Mouse (Mus musculus) hindbrain, embryonic 15.5 days (tissue): ENCODE results near the gene Adgrd1. TPM values are rescaled to one million over a fixed set of nuclear protein-coding genes. Genes with fewer than 3 reads are reported as not detected.

Experiments used
- ATAC-seq: fragments of 200-750 bp; cut with Nextera tagmentation; 2 replicates; pipeline ENCODE4 v1.8.0; 2017; ENCODE audit warnings: low read depth, moderate number of reproducible peaks, moderate TSS enrichment; ENCODE audit not compliant: low FRiP score
- H3K27ac ChIP-seq: fragments of 300-500 bp; sonication (generic); replicated peaks from 2 replicates; pipeline ENCODE4 v1.5.1; 2015; ENCODE audit warnings: mild to moderate bottlenecking, inconsistent platforms
- H3K27me3 ChIP-seq: fragments of 300-500 bp; sonication (generic); 2 replicates; pipeline ENCODE4 v1.6.1; 2015; ENCODE audit warnings: control low read depth, inconsistent platforms
- H3K36me3 ChIP-seq: fragments of 300-500 bp; sonication (generic); 2 replicates; pipeline ENCODE4 v1.6.1; 2015; ENCODE audit warnings: control low read depth, inconsistent platforms
- H3K4me1 ChIP-seq: fragments of 300-500 bp; sonication (generic); replicated peaks from 2 replicates; pipeline ENCODE4 v1.6.1; 2015; ENCODE audit warnings: control low read depth, inconsistent platforms
- H3K4me2 ChIP-seq: fragments of 300-500 bp; sonication (generic); 2 replicates; pipeline ENCODE4 v1.6.1; 2015; ENCODE audit warnings: moderate library complexity, mild to moderate bottlenecking, inconsistent platforms
- H3K4me3 ChIP-seq: fragments of 300-500 bp; sonication (generic); 2 replicates; pipeline ENCODE4 v1.5.1; 2015; ENCODE audit warnings: mild to moderate bottlenecking, inconsistent platforms
- H3K9ac ChIP-seq: fragments of 300-500 bp; sonication (generic); 2 replicates; pipeline ENCODE4 v1.6.1; 2015; ENCODE audit warnings: inconsistent platforms
- H3K9me3 ChIP-seq: fragments of 300-500 bp; sonication (generic); 2 replicates; pipeline ENCODE4 v1.6.1; 2016; ENCODE audit warnings: control low read depth, inconsistent platforms
- WGBS: fragments of 180-500 bp; shearing (Covaris S2); methylation state at CpG from one replicate; pipeline ENCODE4 v1.1.7; 2015; 5-methylcytosine and 5-hydroxymethylcytosine counted together
- polyA plus RNA-seq: library from polyadenylated mRNA; unstranded; fragments of >200 nt; fragmentation: Nextera tagmentation; extraction: Ambion mirVana; gene quantifications from 2 replicates; pipeline ENCODE4 v1.2.1, GENCODE M21; 2015

Gene Adgrd1
- polyA plus RNA-seq, 1 experiment from 2014 or later, result 0.18 TPM

DNA sequence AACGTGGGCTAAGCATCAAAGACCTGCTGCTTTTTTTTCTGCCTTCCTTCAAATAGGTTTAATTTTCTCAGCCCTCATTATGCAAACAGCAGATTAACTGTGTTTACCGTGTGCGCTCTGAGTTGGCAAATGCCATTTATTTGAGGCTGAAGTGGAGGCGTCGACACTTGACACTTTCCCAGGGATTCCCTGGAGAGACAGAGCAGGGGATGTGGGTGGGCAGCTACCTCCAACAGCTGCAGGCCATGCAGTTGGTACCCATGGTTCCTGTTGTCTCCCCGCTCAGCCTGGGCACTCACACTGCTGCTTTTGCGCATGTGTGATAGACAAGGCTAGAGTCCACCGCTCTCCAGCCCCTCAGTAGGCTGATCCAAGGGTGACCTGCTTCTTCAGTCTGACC is 86.0 kb downstream of the Adgrd1 start:
- Histone ChIP-seq H3K4me1 (peaks cover 10% of the 10 kb centered on the region), H3K36me3 (no peaks in the 10 kb centered on the region), H3K9ac (no peak overlapping the region), H3K4me3 (no peak overlapping the region), H3K27ac (no peak overlapping the region), H3K4me2 (no peak overlapping the region), H3K9me3 (no peaks in the 10 kb centered on the region), H3K27me3 (peaks cover 2% of the 10 kb centered on the region; the same call in 1 of the 2 replicates)
- 48% methylated on average over 8 of the region's 8 CpGs for WGBS
- no peak for ATAC-seq

DNA sequence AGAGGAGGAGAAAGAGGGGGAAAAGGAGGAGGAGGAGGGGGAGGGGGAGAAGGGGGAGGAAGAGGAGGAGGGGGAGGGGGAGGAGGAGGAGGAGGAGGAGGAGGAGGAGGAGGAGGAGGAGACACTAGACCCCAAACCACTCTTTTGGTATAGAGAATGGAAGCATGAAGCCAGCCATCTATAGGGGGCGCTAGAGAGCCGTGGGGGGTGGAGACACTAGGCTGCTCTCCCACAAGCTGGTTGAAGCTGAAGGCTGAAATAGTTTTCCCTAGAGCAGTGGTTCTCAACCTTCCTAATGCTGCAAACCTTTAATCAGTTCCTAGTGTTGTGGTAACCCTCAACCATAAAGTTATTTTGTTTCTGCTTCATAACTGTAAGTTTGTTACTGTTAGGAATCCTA is 89.7 kb downstream of the Adgrd1 start:
- Histone ChIP-seq H3K27me3 (no peaks in the 10 kb centered on the region), H3K4me3 (no peak overlapping the region), H3K9ac (no peak overlapping the region), H3K36me3 (no peaks in the 10 kb centered on the region), H3K9me3 (no peaks in the 10 kb centered on the region), H3K4me2 (no peak overlapping the region), H3K27ac (no peak overlapping the region), H3K4me1 (peaks cover 17% of the 10 kb centered on the region)
- ATAC-seq, result no peak
- 12% methylated on average over 2 of the region's 2 CpGs for WGBS

DNA sequence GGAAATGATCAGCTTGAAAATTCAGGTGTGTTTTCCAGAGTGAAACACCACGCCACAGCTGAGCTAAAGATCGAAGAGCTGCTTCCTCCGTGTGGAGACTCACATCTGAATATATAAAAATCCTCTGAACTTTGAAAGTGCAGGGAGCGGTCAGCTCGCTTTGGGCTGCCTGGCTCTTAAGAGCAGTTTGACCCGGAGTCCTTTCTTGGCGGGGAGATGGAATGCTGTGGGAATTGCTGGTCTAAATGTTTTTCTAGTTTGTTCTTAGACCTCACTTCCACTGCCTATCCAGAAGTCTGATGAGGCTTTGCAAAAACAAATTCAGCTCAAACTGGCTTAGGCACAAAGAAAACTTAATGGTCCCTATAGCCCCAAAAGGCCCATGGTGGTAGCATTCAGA is 90.4 kb downstream of the Adgrd1 start:
- H3K27me3 ChIP-seq, result no peaks in the 10 kb centered on the region
- H3K9ac ChIP-seq, result no peak overlapping the region
- 80% methylated on average over 7 of the region's 7 CpGs for WGBS
- no peak for ATAC-seq
- H3K36me3 ChIP-seq, result no peaks in the 10 kb centered on the region
- peaks cover 17% of the 10 kb centered on the region for H3K4me1 ChIP-seq
- no peak overlapping the region for H3K4me3 ChIP-seq
- no peak overlapping the region for H3K4me2 ChIP-seq
- no peaks in the 10 kb centered on the region for H3K9me3 ChIP-seq
- H3K27ac ChIP-seq, result no peak overlapping the region

DNA sequence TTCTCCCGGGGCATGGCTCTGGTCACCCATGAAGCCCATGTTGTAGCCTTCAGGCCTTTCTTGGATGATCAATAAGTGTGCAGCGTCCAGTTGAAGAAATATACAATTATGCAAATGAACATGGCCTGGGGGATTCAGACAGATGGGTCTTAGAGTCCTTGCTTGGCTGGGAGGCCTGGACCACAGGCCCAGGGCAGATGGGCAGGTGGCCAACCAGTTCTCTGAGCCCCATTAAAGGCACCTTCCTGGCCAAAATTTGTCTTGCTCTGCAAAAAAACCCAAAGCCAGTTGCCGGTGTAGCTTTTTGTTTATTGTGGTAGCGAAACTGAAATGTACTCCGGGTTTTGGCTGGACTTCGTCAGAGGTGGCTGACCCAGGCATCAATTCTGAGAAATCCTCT is 92.5 kb downstream of the Adgrd1 start:
- H3K27ac ChIP-seq, result no peak overlapping the region
- no peaks in the 10 kb centered on the region for H3K36me3 ChIP-seq
- H3K27me3 ChIP-seq, result no peaks in the 10 kb centered on the region
- H3K4me1 ChIP-seq, result peaks cover 8% of the 10 kb centered on the region
- ATAC-seq, result no peak
- no peak overlapping the region for H3K4me3 ChIP-seq
- no peak overlapping the region for H3K4me2 ChIP-seq
- H3K9ac ChIP-seq, result no peak overlapping the region
- no peaks in the 10 kb centered on the region for H3K9me3 ChIP-seq
- 51% methylated on average over 6 of the region's 6 CpGs for WGBS

DNA sequence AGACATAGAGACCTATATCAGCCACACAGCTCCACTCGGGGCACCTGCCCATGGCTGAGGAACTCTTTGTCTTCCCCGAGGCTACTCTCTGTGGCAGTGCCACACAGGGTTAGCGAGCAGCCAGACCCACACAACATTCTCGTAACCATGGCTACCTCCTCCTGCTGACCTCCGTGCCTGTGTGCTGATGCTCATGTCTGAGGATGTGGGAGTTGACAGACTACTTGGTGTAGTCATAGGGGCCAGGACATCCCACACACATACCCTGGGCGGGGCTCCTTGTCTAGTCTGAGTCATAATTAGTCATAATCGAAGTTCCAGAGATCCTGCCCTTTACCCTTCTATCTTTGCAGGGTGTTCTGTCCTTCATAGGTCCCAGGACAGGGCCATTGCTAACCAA is 93.5 kb downstream of the Adgrd1 start:
- peaks cover 8% of the 10 kb centered on the region for H3K4me1 ChIP-seq
- H3K4me3 ChIP-seq, result no peak overlapping the region
- no peak; the same call in 1 of the 2 replicates for ATAC-seq
- H3K4me2 ChIP-seq, result no peak overlapping the region
- H3K9me3 ChIP-seq, result no peaks in the 10 kb centered on the region
- H3K9ac ChIP-seq, result no peak overlapping the region
- H3K27me3 ChIP-seq, result no peaks in the 10 kb centered on the region
- H3K36me3 ChIP-seq, result no peaks in the 10 kb centered on the region
- 59% methylated on average over 7 of the region's 7 CpGs for WGBS
- no peak overlapping the region for H3K27ac ChIP-seq

DNA sequence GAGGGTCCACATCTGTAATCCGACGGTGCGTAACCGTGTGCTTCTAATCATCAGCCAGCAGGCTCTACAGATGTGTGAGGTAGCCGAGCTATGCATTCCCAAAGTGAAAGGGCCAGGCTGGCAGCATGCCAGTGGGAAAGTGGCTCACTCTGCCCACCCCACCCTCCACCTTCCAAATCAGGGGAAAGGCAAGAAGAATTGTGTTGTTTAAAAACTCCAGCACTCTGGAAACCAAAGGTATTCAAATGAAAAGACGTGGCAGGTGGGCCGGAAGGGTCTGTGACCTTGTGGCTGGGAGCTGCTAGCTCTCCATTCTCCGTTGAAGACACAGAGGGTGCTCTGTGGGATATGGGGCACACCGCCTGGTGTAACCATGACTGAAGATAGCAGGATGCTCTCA is 100.0 kb downstream of the Adgrd1 start:
- Histone ChIP-seq H3K9me3 (no peaks in the 10 kb centered on the region), H3K4me2 (no peak overlapping the region), H3K4me3 (no peak overlapping the region), H3K9ac (no peak overlapping the region), H3K27ac (no peak overlapping the region), H3K4me1 (peaks cover 16% of the 10 kb centered on the region), H3K36me3 (no peaks in the 10 kb centered on the region), H3K27me3 (no peaks in the 10 kb centered on the region)
- ATAC-seq, result no peak
- 49% methylated on average over 9 of the region's 9 CpGs for WGBS

DNA sequence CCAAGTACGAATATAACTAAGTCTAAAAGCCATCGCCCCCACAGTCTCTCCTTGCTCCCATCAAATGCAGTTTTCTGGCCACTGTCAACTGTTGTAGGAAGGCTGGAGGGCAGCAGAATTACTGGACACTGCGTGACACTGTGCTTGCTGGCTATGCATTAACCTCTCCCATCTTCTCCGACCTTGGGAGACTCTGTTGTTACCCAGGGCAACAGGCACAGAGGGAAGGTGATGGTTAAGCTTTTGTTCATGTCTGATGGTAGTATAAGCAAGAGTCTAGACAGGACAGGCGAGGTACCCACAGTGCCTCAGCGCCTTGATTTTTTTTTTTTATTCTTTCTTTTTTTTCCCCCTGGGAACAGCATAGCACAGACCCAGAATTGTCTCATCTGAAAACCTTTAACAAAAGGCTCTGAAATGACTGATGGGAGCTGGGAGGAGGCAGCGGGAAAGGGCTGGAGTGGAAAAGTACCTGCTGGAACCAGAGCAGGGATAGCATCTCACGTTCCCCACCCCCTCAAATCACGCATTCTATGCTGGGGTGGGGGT is 100.5 kb downstream of the Adgrd1 start:
- 40% methylated on average over 9 of the region's 9 CpGs for WGBS
- no peaks in the 10 kb centered on the region for H3K27me3 ChIP-seq
- no peak overlapping the region for H3K4me3 ChIP-seq
- ATAC-seq, result no peak
- H3K36me3 ChIP-seq, result no peaks in the 10 kb centered on the region
- H3K4me1 ChIP-seq, result peaks cover 16% of the 10 kb centered on the region
- H3K9me3 ChIP-seq, result no peaks in the 10 kb centered on the region
- H3K4me2 ChIP-seq, result no peak overlapping the region
- H3K9ac ChIP-seq, result no peak overlapping the region
- H3K27ac ChIP-seq, result no peak overlapping the region

DNA sequence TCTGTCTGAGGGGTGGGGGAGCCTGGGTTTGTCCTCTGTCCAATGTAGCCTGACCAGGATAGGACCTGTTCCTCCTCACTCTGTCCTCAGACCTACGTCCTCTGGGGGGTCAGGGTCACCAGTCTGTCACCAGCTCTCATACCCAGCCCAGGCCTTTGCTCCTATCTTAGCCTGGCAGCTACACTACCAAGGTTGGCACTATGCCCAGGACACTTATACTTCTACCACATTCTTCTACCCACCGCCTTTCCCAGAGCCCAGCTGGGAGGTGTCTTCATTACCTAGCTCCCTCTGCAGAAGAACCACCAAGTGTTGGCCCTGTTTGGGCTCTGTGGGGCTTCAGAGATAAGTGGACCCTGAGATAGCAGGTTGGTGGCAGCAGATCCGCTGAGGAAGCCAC is 103.6 kb downstream of the Adgrd1 start:
- WGBS, result 88% methylated on average over 3 of the region's 3 CpGs
- Histone ChIP-seq H3K4me2 (no peak overlapping the region), H3K9ac (no peak overlapping the region), H3K4me3 (no peak overlapping the region), H3K36me3 (no peaks in the 10 kb centered on the region), H3K4me1 (peaks cover 16% of the 10 kb centered on the region), H3K27me3 (no peaks in the 10 kb centered on the region), H3K27ac (no peak overlapping the region), H3K9me3 (no peaks in the 10 kb centered on the region)
- ATAC-seq, result no peak

DNA sequence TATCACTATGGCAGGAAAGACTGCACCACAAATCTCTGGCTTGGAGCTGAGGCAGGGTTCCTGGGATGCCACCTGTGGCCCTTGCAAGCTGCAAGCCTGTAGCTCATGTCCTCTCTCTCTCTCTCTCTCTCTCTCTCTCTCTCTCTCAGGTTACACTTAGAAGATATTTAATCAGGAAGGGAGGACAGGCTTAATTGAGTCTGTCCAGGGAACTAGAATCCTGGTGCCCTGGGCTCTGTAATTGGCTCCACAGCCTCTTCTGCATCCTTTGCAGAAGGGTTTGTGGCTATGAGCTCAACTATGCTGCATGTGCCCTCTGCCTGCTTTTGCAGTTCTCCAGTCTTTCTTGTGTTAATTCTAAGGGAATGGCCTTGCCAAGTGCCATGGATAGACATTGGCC is 111.7 kb downstream of the Adgrd1 start:
- no peak overlapping the region for H3K4me2 ChIP-seq
- no peak overlapping the region for H3K4me3 ChIP-seq
- no peak overlapping the region for H3K9ac ChIP-seq
- no peaks in the 10 kb centered on the region for H3K9me3 ChIP-seq
- no peaks in the 10 kb centered on the region for H3K36me3 ChIP-seq
- no peaks in the 10 kb centered on the region for H3K27me3 ChIP-seq
- no peak for ATAC-seq
- H3K4me1 ChIP-seq, result peaks cover 9% of the 10 kb centered on the region
- H3K27ac ChIP-seq, result no peak overlapping the region

DNA sequence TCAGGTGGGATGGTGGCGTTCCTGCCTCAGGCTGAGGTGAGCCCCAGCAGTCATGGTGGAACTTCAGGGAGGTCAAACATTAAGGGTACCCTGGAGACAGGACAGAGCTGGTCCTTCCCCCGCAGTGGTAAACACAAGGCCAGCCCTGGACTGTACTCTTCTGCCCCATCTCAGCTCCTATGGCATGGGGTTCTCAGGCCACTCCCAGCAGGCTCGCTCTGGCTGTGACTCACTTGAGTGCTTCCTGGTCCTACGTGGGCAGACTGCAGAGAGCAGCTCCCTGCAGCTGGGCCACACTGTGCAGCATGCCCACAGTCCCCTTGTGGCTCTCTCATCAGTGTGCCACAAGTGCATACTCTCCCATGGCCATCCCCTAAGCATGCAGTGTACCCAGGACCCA is 112.3 kb downstream of the Adgrd1 start:
- 67% methylated on average over 4 of the region's 4 CpGs for WGBS
- no peaks in the 10 kb centered on the region for H3K36me3 ChIP-seq
- ATAC-seq, result no peak
- H3K9me3 ChIP-seq, result no peaks in the 10 kb centered on the region
- H3K4me1 ChIP-seq, result peaks cover 9% of the 10 kb centered on the region
- no peak overlapping the region for H3K4me2 ChIP-seq
- H3K27me3 ChIP-seq, result no peaks in the 10 kb centered on the region
- H3K9ac ChIP-seq, result no peak overlapping the region
- H3K27ac ChIP-seq, result no peak overlapping the region
- no peak overlapping the region for H3K4me3 ChIP-seq

DNA sequence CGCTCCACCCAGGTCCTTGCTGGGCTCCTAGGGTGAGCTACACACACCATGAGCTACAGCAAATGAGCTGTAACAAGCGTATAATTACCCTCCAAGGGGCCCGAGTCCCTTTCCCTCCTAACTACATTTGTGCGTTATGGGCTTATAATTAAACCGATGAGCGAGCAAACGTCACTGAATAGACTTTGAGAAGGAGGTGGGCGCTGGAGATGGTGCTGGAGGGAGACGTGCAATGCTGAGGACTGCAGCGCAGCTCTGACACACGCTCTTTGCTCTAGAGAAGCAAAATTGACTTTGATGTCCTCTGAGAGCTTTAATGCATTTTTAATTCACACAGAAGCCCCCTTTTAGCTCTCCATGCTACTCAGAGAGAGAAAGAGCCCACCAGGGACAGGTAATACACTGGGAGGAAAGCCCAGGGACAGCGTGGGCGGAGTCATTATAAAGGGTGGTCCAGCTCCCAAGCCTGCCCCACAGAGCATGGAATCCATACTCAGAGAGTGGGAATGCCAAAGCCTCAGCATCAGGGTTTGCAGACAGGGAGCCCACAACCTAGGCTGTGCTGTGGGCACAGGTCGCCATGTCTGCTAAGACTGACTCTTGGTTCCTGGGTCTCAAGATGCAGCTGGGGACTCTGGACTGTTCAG is 115.0 kb downstream of the Adgrd1 start:
- H3K36me3 ChIP-seq, result no peaks in the 10 kb centered on the region
- peak overlapping the region; percentile 11; the same call in 1 of the 2 replicates for H3K4me2 ChIP-seq
- no peaks in the 10 kb centered on the region for H3K27me3 ChIP-seq
- peak overlapping the region; percentile 53; the same call in 1 of the 2 replicates for H3K27ac ChIP-seq
- no peaks in the 10 kb centered on the region for H3K9me3 ChIP-seq
- peak; percentile 72; the same call in 1 of the 2 replicates for ATAC-seq
- H3K4me3 ChIP-seq, result no peak overlapping the region
- H3K4me1 ChIP-seq, result peaks cover 19% of the 10 kb centered on the region
- WGBS, result 34% methylated on average over 14 of the region's 14 CpGs
- H3K9ac ChIP-seq, result no peak overlapping the region

DNA sequence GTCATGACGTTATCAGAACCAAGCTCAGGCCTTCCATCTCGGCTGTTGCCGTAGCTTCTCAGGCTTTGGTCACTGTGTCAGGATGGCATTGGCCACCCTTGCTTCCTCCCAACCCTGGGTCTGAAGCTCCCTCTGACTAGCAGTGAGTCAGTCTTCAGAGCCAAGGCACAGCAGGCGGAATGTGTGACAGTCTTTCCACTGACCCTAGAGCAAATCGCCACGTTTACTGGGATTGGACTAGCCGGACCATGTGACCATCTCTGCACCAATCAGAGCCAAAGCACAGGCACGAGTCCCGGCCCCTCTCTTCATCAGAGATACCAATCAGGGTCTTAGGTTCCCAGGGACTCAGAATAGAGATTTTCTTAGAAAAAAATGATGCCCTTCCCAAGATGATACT is 117.5 kb downstream of the Adgrd1 start:
- H3K27ac ChIP-seq, result peak overlapping the region; percentile 25; the same call in 1 of the 2 replicates

DNA sequence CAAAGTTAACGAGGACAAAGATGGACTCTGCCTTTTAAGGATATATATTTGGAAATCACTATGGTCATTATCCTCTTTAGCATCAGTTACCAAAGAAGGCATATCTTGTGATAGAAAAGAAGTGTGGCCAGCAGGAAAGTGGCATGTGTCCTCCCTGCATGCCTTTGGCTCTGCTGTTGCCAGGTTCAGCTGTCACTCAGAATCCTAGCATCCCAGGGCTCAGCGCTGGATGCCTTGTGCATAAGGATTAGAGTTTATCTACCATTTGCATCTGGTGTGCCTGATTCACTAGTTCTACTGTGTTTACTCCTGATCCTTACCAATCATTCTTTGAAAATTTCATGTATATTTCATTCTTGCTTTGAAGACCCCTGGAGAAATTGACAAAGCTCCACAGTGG is 119.5 kb downstream of the Adgrd1 start:
- Histone ChIP-seq H3K36me3 (no peaks in the 10 kb centered on the region), H3K4me1 (peaks cover 37% of the 10 kb centered on the region), H3K27me3 (no peaks in the 10 kb centered on the region), H3K27ac (no peak overlapping the region), H3K9ac (no peak overlapping the region), H3K9me3 (no peaks in the 10 kb centered on the region), H3K4me3 (no peak overlapping the region), H3K4me2 (no peak overlapping the region)
- ATAC-seq, result no peak
- whole genome bisulfite sequencing, result 72% methylated on average over 2 of the region's 2 CpGs

More for the DNA sequence above, 117.5 kb downstream of the Adgrd1 start:
- Histone ChIP-seq H3K27me3 (no peaks in the 10 kb centered on the region), H3K36me3 (no peaks in the 10 kb centered on the region), H3K4me2 (no peak overlapping the region), H3K4me3 (no peak overlapping the region), H3K9ac (no peak overlapping the region), H3K9me3 (no peaks in the 10 kb centered on the region), H3K4me1 (peaks cover 37% of the 10 kb centered on the region)
- ATAC-seq, result no peak
- WGBS, result 53% methylated on average over 9 of the region's 9 CpGs
